Mouse (Mus musculus) forebrain, embryonic 16.5 days (tissue): ENCODE results near the gene Pdss2. TPM values are rescaled to one million over a fixed set of nuclear protein-coding genes. Genes with fewer than 3 reads are reported as not detected.

Experiments
- ATAC-seq: fragments of 200-750 bp; cut with Nextera tagmentation; 2 replicates; pipeline ENCODE4 v1.8.0; 2017; ENCODE audit warnings: mild to moderate bottlenecking, moderate library complexity
- H3K27ac ChIP-seq: fragments of 300-500 bp; sonication (generic); 2 replicates; pipeline ENCODE4 v1.5.1; 2014; ENCODE audit warnings: low read length, control low read depth
- H3K27me3 ChIP-seq: fragments of 300-500 bp; sonication (generic); replicated peaks from 2 replicates; pipeline ENCODE4 v1.6.1; 2014; ENCODE audit warnings: low read length; ENCODE audit not compliant: control insufficient read depth, insufficient read depth
- H3K36me3 ChIP-seq: fragments of 300-500 bp; sonication (generic); 2 replicates; pipeline ENCODE4 v1.6.1; 2014; ENCODE audit not compliant: control insufficient read depth, insufficient read depth
- H3K4me1 ChIP-seq: fragments of 300-500 bp; sonication (generic); replicated peaks from 2 replicates; pipeline ENCODE4 v1.6.1; 2014; ENCODE audit warnings: low read length; ENCODE audit not compliant: control insufficient read depth, insufficient read depth
- H3K4me2 ChIP-seq: fragments of 300-500 bp; sonication (generic); 2 replicates; pipeline ENCODE4 v1.6.1; 2014; ENCODE audit warnings: mild to moderate bottlenecking, low read length, control low read depth
- H3K4me3 ChIP-seq: fragments of 300-500 bp; sonication (generic); replicated peaks from 2 replicates; pipeline ENCODE4 v1.5.1; 2014; ENCODE audit warnings: mild to moderate bottlenecking, low read length, control low read depth
- H3K9ac ChIP-seq: fragments of 300-500 bp; sonication (generic); replicated peaks from 2 replicates; pipeline ENCODE4 v1.6.1; 2014; ENCODE audit warnings: low read depth, low read length, control low read depth
- H3K9me3 ChIP-seq: fragments of 300-500 bp; sonication (generic); 2 replicates; pipeline ENCODE4 v1.6.1; 2016; ENCODE audit warnings: low read length; ENCODE audit not compliant: control insufficient read depth
- WGBS: fragments of 180-500 bp; shearing (Covaris S2); extraction: QIAGEN DNeasy Blood & Tissue Kit; methylation state at CpG from one replicate; pipeline ENCODE4 v1.1.7; 2014; 5-methylcytosine and 5-hydroxymethylcytosine counted together
- polyA plus RNA-seq: library from polyadenylated mRNA; unstranded; fragments of >200 nt; fragmentation: Nextera tagmentation; extraction: Ambion mirVana; gene quantifications from 2 replicates; pipeline ENCODE4 v1.2.1, GENCODE M21; 2015

Gene Pdss2
- polyA plus RNA-seq, 1 experiment from 2014 or later: 17.7 TPM

DNA sequence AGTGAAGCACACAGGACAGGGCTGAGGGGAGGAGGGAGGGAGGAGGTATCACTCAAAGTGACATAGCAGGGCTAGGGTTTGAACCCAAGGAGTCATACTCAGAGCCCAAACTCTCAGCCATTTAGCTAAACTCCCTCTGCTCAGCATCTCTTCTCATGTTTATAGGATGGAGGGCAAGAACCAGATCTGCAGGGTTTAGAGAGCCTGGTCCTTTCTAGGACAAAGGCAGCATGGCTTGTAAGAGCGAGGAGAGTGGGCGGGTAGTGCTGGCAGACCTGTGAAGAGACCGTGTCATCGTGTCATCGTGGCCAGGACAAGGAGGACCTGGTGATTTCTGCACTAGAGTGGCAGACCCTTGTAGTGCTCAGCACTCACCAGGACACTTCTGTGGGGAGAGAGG lies 99.7 kb downstream of the Pdss2 start:
- Histone ChIP-seq H3K27me3 (no peaks in the 10 kb centered on the region), H3K4me1 (peaks cover 14% of the 10 kb centered on the region), H3K4me2 (no peak overlapping the region), H3K36me3 (no peaks in the 10 kb centered on the region), H3K4me3 (no peak overlapping the region), H3K9ac (no peak overlapping the region), H3K9me3 (no peaks in the 10 kb centered on the region), H3K27ac (no peak overlapping the region)
- ATAC-seq: no peak
- 91% methylated on average over 5 of the region's 5 CpGs for WGBS

DNA sequence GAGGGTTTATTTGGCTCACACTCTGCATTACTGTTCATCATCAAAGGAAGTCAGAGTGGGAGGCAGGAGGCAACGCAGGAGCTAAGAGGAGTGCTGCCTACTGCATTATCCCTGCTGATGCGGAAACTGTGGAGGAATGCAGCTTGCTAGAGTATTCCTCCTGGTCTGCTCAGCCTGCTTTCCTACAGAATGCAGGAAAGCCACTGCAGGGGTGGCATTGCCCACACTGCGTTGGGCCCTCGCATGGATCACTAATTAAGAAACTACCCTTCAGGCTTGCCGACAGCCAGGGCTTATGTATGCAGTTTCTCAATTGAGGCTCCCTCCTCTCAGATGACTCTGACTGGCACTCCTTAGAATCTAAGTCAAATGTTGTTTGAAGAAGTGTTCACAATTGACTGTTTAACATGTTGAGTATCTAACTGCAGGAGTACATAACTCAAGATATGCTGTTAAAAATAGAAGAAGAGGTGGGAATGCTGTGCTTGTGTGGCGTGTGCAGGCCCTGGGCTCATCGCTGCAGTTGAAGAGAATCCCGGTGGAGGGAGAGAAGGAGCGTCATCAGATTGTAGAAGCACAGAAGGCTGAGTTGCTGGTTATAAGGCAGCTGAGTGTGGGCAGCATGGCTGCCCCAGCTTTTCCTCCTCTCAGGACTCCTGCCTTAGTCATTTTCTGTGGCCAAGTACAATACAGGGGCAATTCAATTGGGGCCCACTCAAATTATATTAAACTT lies 101.3 kb downstream of the Pdss2 start:
- no peak overlapping the region for H3K4me2 ChIP-seq
- H3K4me3 ChIP-seq: no peak overlapping the region
- H3K9ac ChIP-seq: no peak overlapping the region; the same call in 1 of the 2 replicates
- H3K4me1 ChIP-seq: peaks cover 12% of the 10 kb centered on the region
- no peaks in the 10 kb centered on the region for H3K9me3 ChIP-seq
- H3K27me3 ChIP-seq: no peaks in the 10 kb centered on the region
- no peaks in the 10 kb centered on the region for H3K36me3 ChIP-seq
- ATAC-seq: 0 out of 2 replicates have a peak, but pooled peaks have one; percentile 22
- no peak overlapping the region for H3K27ac ChIP-seq
- WGBS: 39% methylated on average over 9 of the region's 9 CpGs

GRCm38 (mm10) chr10:43323386-43323785 lies 102.1 kb downstream of the Pdss2 start:
- H3K27ac ChIP-seq: no peak overlapping the region
- H3K9ac ChIP-seq: no peak overlapping the region
- H3K4me1 ChIP-seq: peaks cover 8% of the 10 kb centered on the region
- ATAC-seq: no peak
- H3K4me2 ChIP-seq: no peak overlapping the region
- 32% methylated on average over 8 of the region's 8 CpGs for WGBS
- H3K27me3 ChIP-seq: no peaks in the 10 kb centered on the region
- H3K36me3 ChIP-seq: no peaks in the 10 kb centered on the region
- H3K4me3 ChIP-seq: no peak overlapping the region
- H3K9me3 ChIP-seq: no peaks in the 10 kb centered on the region

DNA sequence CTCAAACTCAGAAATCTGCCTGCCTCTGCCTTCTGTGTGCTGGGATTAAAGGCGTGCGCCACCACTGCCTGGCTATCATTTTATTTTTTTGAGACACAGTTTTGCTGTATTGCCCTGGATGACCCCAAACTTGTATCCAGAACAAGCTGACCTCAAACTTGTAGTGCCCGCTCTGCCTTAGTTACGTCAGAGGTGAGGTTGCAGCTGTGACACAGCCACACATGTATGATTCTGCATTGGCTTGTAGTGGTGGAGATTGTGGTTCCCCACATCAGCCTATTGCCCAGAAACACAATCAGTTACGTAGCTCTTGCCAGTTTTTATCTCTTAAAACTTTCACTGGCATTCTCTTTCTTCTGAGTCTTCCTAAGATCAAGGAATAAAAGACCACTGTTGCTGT lies 108.5 kb downstream of the Pdss2 start:
- H3K4me1 ChIP-seq: peaks cover 16% of the 10 kb centered on the region
- no peak overlapping the region for H3K4me3 ChIP-seq
- no peaks in the 10 kb centered on the region for H3K9me3 ChIP-seq
- ATAC-seq: no peak
- H3K4me2 ChIP-seq: no peak overlapping the region
- no peaks in the 10 kb centered on the region for H3K36me3 ChIP-seq
- H3K27me3 ChIP-seq: no peaks in the 10 kb centered on the region
- no peak overlapping the region for H3K9ac ChIP-seq
- no peak overlapping the region for H3K27ac ChIP-seq
- WGBS: 96% methylated on average over 5 of the region's 5 CpGs

- H3K27ac ChIP-seq: no peak overlapping the region
- no peak overlapping the region for H3K4me2 ChIP-seq
Observed at GRCm38 (mm10) chr10:43330691-43331090, 109.4 kb downstream of the Pdss2 start.

GRCm38 (mm10) chr10:43331931-43332701 lies 110.8 kb downstream of the Pdss2 start:
- no peak overlapping the region for H3K4me3 ChIP-seq
- peaks cover 16% of the 10 kb centered on the region for H3K4me1 ChIP-seq
- ATAC-seq: peak; percentile 70; the same call in 1 of the 2 replicates
- H3K36me3 ChIP-seq: no peaks in the 10 kb centered on the region
- no peak overlapping the region for H3K9ac ChIP-seq
- no peaks in the 10 kb centered on the region for H3K27me3 ChIP-seq
- no peak overlapping the region for H3K27ac ChIP-seq
- WGBS: 14% methylated on average over 15 of the region's 15 CpGs
- H3K4me2 ChIP-seq: no peak overlapping the region
- H3K9me3 ChIP-seq: no peaks in the 10 kb centered on the region

More at GRCm38 (mm10) chr10:43330691-43331090, 109.4 kb downstream of the Pdss2 start:
- H3K9me3 ChIP-seq: no peaks in the 10 kb centered on the region
- no peak overlapping the region for H3K4me3 ChIP-seq
- no peak for ATAC-seq
- no peaks in the 10 kb centered on the region for H3K36me3 ChIP-seq
- no peak overlapping the region for H3K9ac ChIP-seq
- peaks cover 16% of the 10 kb centered on the region for H3K4me1 ChIP-seq
- 75% methylated on average over 4 of the region's 4 CpGs for WGBS
- no peaks in the 10 kb centered on the region for H3K27me3 ChIP-seq

DNA sequence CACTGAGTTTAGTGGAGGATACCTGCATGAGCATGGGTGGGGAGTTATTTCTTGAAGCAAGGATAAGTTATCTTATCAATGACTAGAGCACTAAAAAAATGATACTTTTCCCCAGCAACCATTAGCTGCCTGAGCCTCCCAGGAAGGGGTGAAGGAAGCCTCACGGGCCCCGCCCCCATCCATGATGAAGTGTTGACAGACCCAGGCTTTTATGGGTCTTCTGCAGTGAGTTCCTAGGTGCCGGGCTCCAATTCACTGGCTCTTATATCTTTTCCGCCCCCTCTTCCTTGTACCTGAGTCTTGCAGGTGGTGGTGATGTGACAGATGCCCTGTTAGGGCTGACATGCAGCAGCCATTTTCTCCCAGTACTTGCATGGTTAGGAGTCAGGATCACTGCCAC lies 114.6 kb downstream of the Pdss2 start:
- no peaks in the 10 kb centered on the region for H3K36me3 ChIP-seq
- no peak overlapping the region for H3K4me3 ChIP-seq
- H3K4me2 ChIP-seq: no peak overlapping the region
- no peak overlapping the region for H3K27ac ChIP-seq
- no peak for ATAC-seq
- no peaks in the 10 kb centered on the region for H3K9me3 ChIP-seq
- WGBS: 93% methylated on average over 4 of the region's 4 CpGs
- H3K9ac ChIP-seq: no peak overlapping the region
- no peaks in the 10 kb centered on the region for H3K27me3 ChIP-seq
- peaks cover 16% of the 10 kb centered on the region for H3K4me1 ChIP-seq

- Histone ChIP-seq H3K27ac (no peak overlapping the region), H3K9ac (no peak overlapping the region), H3K4me3 (no peak overlapping the region), H3K4me1 (peaks cover 10% of the 10 kb centered on the region), H3K4me2 (no peak overlapping the region), H3K27me3 (no peaks in the 10 kb centered on the region), H3K9me3 (no peaks in the 10 kb centered on the region), H3K36me3 (no peaks in the 10 kb centered on the region)
- 75% methylated on average over 2 of the region's 2 CpGs for WGBS
- no peak for ATAC-seq
Observed at GRCm38 (mm10) chr10:43337110-43337509, 115.8 kb downstream of the Pdss2 start.

DNA sequence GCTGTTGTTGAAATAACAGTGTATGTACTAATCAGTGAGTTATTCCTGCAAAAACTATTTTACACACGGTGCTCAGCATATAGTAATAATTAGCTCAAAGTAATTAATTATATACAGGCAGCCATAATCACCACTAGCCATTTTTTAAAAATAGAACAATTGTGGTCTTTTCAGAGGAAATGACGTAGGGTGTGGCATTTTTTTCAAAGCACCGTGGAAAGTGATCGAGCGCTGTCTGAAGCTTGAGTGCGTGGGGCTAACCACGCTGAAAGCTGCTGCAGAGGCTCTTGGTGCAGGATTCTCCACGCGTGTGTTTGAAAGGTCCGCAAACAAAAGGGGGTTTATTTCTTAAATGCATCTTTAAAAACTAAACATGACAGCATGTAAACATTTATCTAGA lies 118.5 kb downstream of the Pdss2 start:
- H3K4me2 ChIP-seq: no peak overlapping the region
- H3K4me3 ChIP-seq: no peak overlapping the region
- no peak overlapping the region for H3K27ac ChIP-seq
- no peak for ATAC-seq
- H3K4me1 ChIP-seq: no peaks in the 10 kb centered on the region
- no peaks in the 10 kb centered on the region for H3K9me3 ChIP-seq
- no peak overlapping the region for H3K9ac ChIP-seq
- no peaks in the 10 kb centered on the region for H3K27me3 ChIP-seq
- 56% methylated on average over 10 of the region's 10 CpGs for WGBS
- no peaks in the 10 kb centered on the region for H3K36me3 ChIP-seq
